Mouse (Mus musculus): Measurements from ENCODE around the gene Daam1. TPM values are rescaled to one million over a fixed set of nuclear protein-coding genes. Genes with fewer than 3 reads are reported as not detected.

Daam1 gene
- polyA plus RNA-seq, 1 experiment from 2014 or later, result 19.7 TPM

- no peak for ATAC-seq (ENCODE audit: low read depth)
- Histone ChIP-seq H3K4me1 (replicated peaks) (peaks cover 14% of the 10 kb centered on the region; the same call in 1 of the 2 replicates), H3K9ac (no peak overlapping the region), H3K27ac (replicated peaks) (no peak overlapping the region), H3K4me3 (no peak overlapping the region), H3K9me3 (no peaks in the 10 kb centered on the region), H3K27me3 (no peaks in the 10 kb centered on the region), H3K36me3 (peaks cover 53% of the 10 kb centered on the region), H3K4me2 (no peak overlapping the region)
- 88% methylated on average over 9 of the region's 9 CpGs for WGBS
Observed at GRCm38 (mm10) chr12:71970791-71971654, 140.1 kb downstream of the Daam1 start.

DNA sequence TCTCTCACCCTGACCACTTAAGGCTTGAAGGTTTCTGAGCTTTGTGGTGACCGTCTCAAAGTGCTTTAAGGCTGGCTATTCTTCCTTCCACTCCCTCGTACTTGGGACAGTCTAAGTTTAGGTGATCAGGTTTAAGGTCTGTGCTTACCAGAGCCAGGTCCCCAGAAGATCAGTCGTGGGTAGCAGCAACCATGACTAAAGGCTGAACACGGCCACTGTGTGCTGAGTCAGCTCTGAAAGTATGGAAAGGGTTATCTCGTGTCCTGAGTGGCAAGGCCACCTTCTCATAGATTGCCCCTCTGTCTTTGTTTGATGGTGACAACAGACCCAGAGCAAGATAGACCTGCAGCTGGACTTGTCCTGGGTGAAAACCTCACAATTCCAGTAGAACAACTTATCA is 141.2 kb downstream of the Daam1 start:
- Histone ChIP-seq H3K4me2 (no peak overlapping the region), H3K9me3 (no peaks in the 10 kb centered on the region), H3K4me1 (replicated peaks) (peaks cover 14% of the 10 kb centered on the region; the same call in 1 of the 2 replicates), H3K36me3 (peaks cover 64% of the 10 kb centered on the region), H3K9ac (no peak overlapping the region), H3K4me3 (no peak overlapping the region), H3K27ac (replicated peaks) (no peak overlapping the region), H3K27me3 (no peaks in the 10 kb centered on the region)
- no peak for ATAC-seq (ENCODE audit: low read depth)
- 82% methylated on average over 5 of the region's 5 CpGs for WGBS

- H3K4me1 ChIP-seq (replicated peaks), result peaks cover 14% of the 10 kb centered on the region; the same call in 1 of the 2 replicates
- no peak overlapping the region for H3K4me3 ChIP-seq
- H3K9ac ChIP-seq, result no peak overlapping the region
- no peak overlapping the region for H3K27ac ChIP-seq (replicated peaks)
- H3K9me3 ChIP-seq, result no peaks in the 10 kb centered on the region
- H3K36me3 ChIP-seq, result peaks cover 68% of the 10 kb centered on the region
- H3K27me3 ChIP-seq, result no peaks in the 10 kb centered on the region
- ATAC-seq (ENCODE audit: low read depth), result no peak
- 87% methylated on average over 12 of the region's 12 CpGs for WGBS
- H3K4me2 ChIP-seq, result no peak overlapping the region
Observed at GRCm38 (mm10) chr12:71972619-71973266, 141.9 kb downstream of the Daam1 start.

DNA sequence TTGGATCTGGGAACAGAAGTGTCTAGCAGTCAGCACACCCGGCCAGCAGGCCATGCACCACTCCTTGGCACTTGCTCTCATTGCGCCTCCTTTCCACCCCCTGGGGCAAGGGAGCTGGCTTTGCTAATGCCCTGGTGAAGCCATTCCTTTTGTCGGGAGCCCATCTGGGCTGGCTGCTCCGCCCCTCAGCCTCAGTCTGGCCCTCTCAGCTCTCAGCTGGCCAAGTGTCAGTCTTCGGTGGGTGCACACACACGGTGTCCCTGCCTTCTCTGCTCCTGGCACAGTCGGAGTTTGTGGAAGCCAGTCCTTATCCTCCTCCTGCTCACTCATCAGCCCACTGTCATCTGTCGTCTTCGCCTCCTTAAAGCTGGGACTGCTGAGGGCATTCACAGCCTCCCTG is 142.7 kb downstream of the Daam1 start:
- Histone ChIP-seq H3K9ac (no peak overlapping the region), H3K27me3 (no peaks in the 10 kb centered on the region), H3K9me3 (no peaks in the 10 kb centered on the region), H3K4me2 (no peak overlapping the region), H3K36me3 (peaks cover 73% of the 10 kb centered on the region), H3K4me1 (replicated peaks) (peaks cover 13% of the 10 kb centered on the region; the same call in 1 of the 2 replicates), H3K27ac (replicated peaks) (no peak overlapping the region), H3K4me3 (no peak overlapping the region)
- ATAC-seq (ENCODE audit: low read depth), result no peak
- 49% methylated on average over 9 of the region's 9 CpGs for WGBS

DNA sequence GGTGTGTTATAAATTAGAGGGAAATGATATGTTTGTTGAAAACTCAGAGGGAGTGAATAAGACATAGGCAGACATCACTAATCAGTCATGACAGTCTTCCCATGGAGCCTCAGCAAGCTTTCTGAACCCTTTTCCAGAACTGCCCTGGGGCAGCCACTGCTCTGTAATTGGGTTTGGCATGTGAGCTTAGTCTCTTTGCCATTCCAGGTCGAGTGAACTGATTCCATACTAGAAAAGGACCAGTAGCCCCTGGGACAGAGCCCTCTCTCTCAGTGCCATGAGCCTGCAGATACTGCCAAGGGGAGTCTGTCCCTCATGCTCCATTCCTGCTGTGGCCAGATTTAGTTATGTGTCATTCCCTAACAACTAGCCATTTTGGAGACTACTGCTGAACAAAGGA is 144.7 kb downstream of the Daam1 start:
- Histone ChIP-seq H3K4me1 (replicated peaks) (peaks cover 4% of the 10 kb centered on the region; the same call in 1 of the 2 replicates), H3K4me3 (no peak overlapping the region), H3K9ac (no peak overlapping the region), H3K4me2 (no peak overlapping the region), H3K9me3 (no peaks in the 10 kb centered on the region), H3K36me3 (peaks cover 91% of the 10 kb centered on the region), H3K27ac (replicated peaks) (no peak overlapping the region), H3K27me3 (no peaks in the 10 kb centered on the region)
- no peak for ATAC-seq (ENCODE audit: low read depth)
- WGBS, result 73% methylated on average over 1 of the region's 1 CpGs

DNA sequence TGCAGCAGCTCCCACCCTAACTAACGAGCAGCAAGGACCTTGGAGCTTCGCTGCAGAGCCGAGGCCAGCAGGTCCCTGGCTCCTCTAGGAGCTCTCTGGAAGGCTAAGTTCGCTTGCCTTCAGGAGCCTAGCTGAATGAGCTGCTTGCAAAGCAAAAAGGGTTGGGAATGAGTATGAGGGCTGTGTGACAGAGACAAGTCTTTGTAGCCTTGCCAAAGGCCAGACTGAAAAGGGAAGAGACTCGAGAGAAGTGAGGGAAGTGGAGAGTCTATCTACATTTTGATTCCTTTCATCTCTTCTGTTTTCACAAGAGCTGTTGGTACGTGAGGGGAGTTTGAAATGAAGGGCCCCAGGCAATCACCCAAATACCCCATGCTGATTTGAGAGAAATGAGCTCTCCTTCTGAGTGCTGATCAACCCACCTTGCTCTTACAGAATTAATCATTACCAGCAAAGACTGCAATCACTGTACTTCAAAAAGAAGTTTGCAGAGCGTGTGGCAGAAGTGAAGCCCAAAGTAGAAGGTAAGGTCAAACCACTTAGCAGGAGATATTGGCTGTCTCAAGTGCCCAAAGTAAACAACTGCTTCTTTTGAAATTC is 145.6 kb downstream of the Daam1 start:
- H3K4me1 ChIP-seq (replicated peaks), result peaks cover 4% of the 10 kb centered on the region; the same call in 1 of the 2 replicates
- H3K27me3 ChIP-seq, result no peaks in the 10 kb centered on the region
- no peak for ATAC-seq (ENCODE audit: low read depth)
- WGBS, result 64% methylated on average over 7 of the region's 7 CpGs
- peaks cover 93% of the 10 kb centered on the region for H3K36me3 ChIP-seq
- H3K4me2 ChIP-seq, result no peak overlapping the region
- H3K9me3 ChIP-seq, result no peaks in the 10 kb centered on the region
- no peak overlapping the region for H3K9ac ChIP-seq
- 0 out of 2 replicates have a peak overlapping the region, but pooled peaks have one; percentile 2 for H3K27ac ChIP-seq (replicated peaks)
- H3K4me3 ChIP-seq, result no peak overlapping the region

- Histone ChIP-seq H3K27ac (replicated peaks) (no peak overlapping the region), H3K9me3 (no peaks in the 10 kb centered on the region), H3K9ac (no peak overlapping the region), H3K4me2 (no peak overlapping the region), H3K4me3 (no peak overlapping the region), H3K36me3 (peaks cover 89% of the 10 kb centered on the region), H3K4me1 (replicated peaks) (peaks cover 4% of the 10 kb centered on the region; the same call in 1 of the 2 replicates), H3K27me3 (no peaks in the 10 kb centered on the region)
- no peak for ATAC-seq (ENCODE audit: low read depth)
- WGBS, result 95% methylated on average over 7 of the region's 7 CpGs
Observed at GRCm38 (mm10) chr12:71977364-71977763, 146.5 kb downstream of the Daam1 start.

GRCm38 (mm10) chr12:71978513-71979352 is 147.9 kb downstream of the Daam1 start:
- Histone ChIP-seq H3K4me3 (no peak overlapping the region), H3K27ac (replicated peaks) (no peak overlapping the region), H3K36me3 (peaks cover 90% of the 10 kb centered on the region), H3K4me2 (no peak overlapping the region), H3K9ac (no peak overlapping the region), H3K9me3 (no peaks in the 10 kb centered on the region), H3K4me1 (replicated peaks) (no peaks in the 10 kb centered on the region; the same call in 1 of the 2 replicates), H3K27me3 (no peaks in the 10 kb centered on the region)
- 75% methylated on average over 12 of the region's 12 CpGs for WGBS
- no peak for ATAC-seq (ENCODE audit: low read depth)

DNA sequence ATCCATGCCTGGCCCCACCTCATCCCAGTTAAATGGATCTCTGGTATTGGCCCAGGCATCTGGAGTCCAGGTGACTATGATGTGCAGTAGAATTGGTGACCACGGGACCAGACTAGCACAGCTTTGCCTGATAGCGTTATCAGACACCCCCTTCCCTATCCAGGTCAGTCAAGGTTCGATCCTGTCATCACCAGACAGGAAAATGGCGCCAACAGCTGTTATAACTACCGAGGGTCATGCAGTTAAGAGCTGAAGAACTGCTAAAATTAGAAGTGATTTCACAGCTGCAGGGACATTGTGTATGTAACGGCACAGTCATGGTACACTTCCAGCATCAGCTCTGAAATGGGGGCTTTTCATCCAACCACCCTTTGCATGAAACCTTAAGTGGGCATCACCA is 149.3 kb downstream of the Daam1 start:
- H3K27ac ChIP-seq (replicated peaks), result no peak overlapping the region
- no peaks in the 10 kb centered on the region for H3K27me3 ChIP-seq
- peaks cover 92% of the 10 kb centered on the region for H3K36me3 ChIP-seq
- 76% methylated on average over 6 of the region's 6 CpGs for WGBS
- H3K4me1 ChIP-seq (replicated peaks), result no peaks in the 10 kb centered on the region; the same call in 1 of the 2 replicates
- no peak overlapping the region for H3K4me3 ChIP-seq
- H3K9ac ChIP-seq, result no peak overlapping the region
- no peak for ATAC-seq (ENCODE audit: low read depth)
- H3K4me2 ChIP-seq, result no peak overlapping the region
- H3K9me3 ChIP-seq, result no peaks in the 10 kb centered on the region

DNA sequence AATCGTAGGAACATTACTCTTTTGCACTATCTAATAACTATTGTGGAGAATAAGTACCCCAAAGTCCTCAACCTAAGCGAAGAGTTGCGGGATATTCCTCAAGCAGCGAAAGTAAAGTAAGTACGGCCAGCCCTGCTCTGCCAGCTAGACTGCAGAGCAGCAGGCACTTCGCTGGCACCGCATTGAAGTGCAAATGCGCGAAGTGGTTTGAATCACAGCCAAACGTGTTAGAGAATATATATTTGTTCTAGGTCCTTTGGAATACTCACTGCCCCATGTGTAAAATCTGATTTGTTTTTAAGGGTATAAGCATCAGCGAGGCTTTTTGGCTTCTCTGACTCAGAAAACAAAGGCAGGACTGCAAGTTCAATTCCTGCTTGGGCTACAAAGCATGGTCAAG is 149.9 kb downstream of the Daam1 start:
- no peaks in the 10 kb centered on the region for H3K9me3 ChIP-seq
- no peak overlapping the region for H3K4me2 ChIP-seq
- no peak overlapping the region for H3K4me3 ChIP-seq
- whole genome bisulfite sequencing, result 77% methylated on average over 11 of the region's 11 CpGs
- peak overlapping the region; percentile 57; the same call in 1 of the 2 replicates for H3K27ac ChIP-seq (replicated peaks)
- peaks cover 92% of the 10 kb centered on the region for H3K36me3 ChIP-seq
- no peaks in the 10 kb centered on the region for H3K27me3 ChIP-seq
- H3K4me1 ChIP-seq (replicated peaks), result no peaks in the 10 kb centered on the region; the same call in 1 of the 2 replicates
- no peak for ATAC-seq (ENCODE audit: low read depth)
- no peak overlapping the region for H3K9ac ChIP-seq

DNA sequence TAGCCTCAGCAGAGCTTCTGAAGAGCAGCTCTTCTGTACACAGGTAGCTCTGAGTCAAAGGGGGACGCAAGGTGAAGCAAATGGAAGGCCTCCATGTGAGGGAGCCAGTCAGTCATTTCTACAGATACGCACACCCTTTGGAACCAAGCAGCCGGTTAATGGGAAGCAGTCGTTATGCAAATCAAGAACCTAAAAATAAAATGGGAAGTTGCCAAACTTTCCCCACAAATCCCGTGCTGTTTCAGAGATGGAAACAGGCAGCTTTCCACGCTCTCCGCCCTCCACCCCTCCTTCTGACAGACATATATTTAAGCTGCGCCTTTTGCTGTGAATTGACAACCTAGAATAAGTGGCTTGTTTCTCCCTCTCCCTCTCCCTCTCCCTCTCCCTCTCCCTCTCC is 150.4 kb downstream of the Daam1 start:
- H3K4me3 ChIP-seq, result no peak overlapping the region
- H3K9me3 ChIP-seq, result no peaks in the 10 kb centered on the region
- H3K27me3 ChIP-seq, result no peaks in the 10 kb centered on the region
- H3K36me3 ChIP-seq, result peaks cover 92% of the 10 kb centered on the region
- whole genome bisulfite sequencing, result 75% methylated on average over 8 of the region's 8 CpGs
- peak overlapping the region; percentile 57; the same call in 1 of the 2 replicates for H3K27ac ChIP-seq (replicated peaks)
- ATAC-seq (ENCODE audit: low read depth), result no peak; the same call in 1 of the 2 replicates
- H3K4me1 ChIP-seq (replicated peaks), result no peaks in the 10 kb centered on the region; the same call in 1 of the 2 replicates
- no peak overlapping the region for H3K9ac ChIP-seq
- no peak overlapping the region for H3K4me2 ChIP-seq
